Mouse (Mus musculus) MEL (cell line): ENCODE results near the gene Smyd3. TPM values are rescaled to one million over a fixed set of nuclear protein-coding genes. Genes with fewer than 3 reads are reported as not detected.

Source experiments
- DNase-seq: peaks from one replicate; pipeline ENCODE4 v3.0.0; 2011; ENCODE audit warnings: low read depth, low spot score
- H3K27ac ChIP-seq: 2 replicates; pipeline ENCODE4 v1.5.1; 2012; ENCODE audit warnings: low read depth, mild to moderate bottlenecking, control low read depth, low read length, moderate library complexity; ENCODE audit not compliant: control insufficient read depth
- H3K27me3 ChIP-seq, 2 experiments: fragments of 150-350 bp in 1 of 2; sonication (generic) in 1 of 2; 2 replicates each; pipeline ENCODE4 v1.6.1; 2012; ENCODE audit warnings: low read length in 2 of 2, mild to moderate bottlenecking in 2 of 2, improper control_type of control experiment in 1 of 2, moderate library complexity in 1 of 2; ENCODE audit not compliant: insufficient read depth in 2 of 2, control insufficient read depth in 1 of 2
- H3K36me3 ChIP-seq, 2 experiments: 2 replicates each; pipeline ENCODE4 v1.6.1; 2012 to 2014; ENCODE audit warnings: low read length in 2 of 2, improper control_type of control experiment in 1 of 2, inconsistent platforms in 1 of 2, mild to moderate bottlenecking in 1 of 2; ENCODE audit not compliant: insufficient read depth in 2 of 2, control insufficient read depth in 1 of 2
- H3K4me1 ChIP-seq, 2 experiments: fragments of 150-350 bp in 1 of 2; sonication (generic) in 1 of 2; 2 replicates each; pipeline ENCODE4 v1.6.1; 2012; ENCODE audit warnings: low read length in 2 of 2, improper control_type of control experiment in 1 of 2, mild to moderate bottlenecking in 1 of 2; ENCODE audit not compliant: insufficient read depth in 2 of 2, control insufficient read depth in 1 of 2
- H3K4me3 ChIP-seq, 2 experiments: fragments of 150-350 bp in 1 of 2; sonication (generic) in 1 of 2; 2 replicates each; pipeline ENCODE4 v1.5.1; 2012; ENCODE audit warnings: low read depth in 2 of 2, low read length in 2 of 2, mild to moderate bottlenecking in 2 of 2, moderate library complexity in 2 of 2, control low read depth in 1 of 2, improper control_type of control experiment in 1 of 2; ENCODE audit not compliant: control insufficient read depth in 1 of 2, insufficient read depth in 1 of 2
- H3K79me2 ChIP-seq: 2 replicates; pipeline ENCODE4 v1.6.1; 2012; ENCODE audit warnings: mild to moderate bottlenecking, low read length, moderate library complexity; ENCODE audit not compliant: control insufficient read depth, poor library complexity, insufficient read depth
- H3K9ac ChIP-seq: 2 replicates; pipeline ENCODE4 v1.6.1; 2012; ENCODE audit warnings: low read depth, mild to moderate bottlenecking, control low read depth, low read length, moderate library complexity; ENCODE audit not compliant: control insufficient read depth, poor library complexity, severe bottlenecking
- H3K9me3 ChIP-seq: fragments of 150-350 bp; sonication (generic); replicated peaks from 2 replicates; pipeline ENCODE4 v1.6.1; 2012; ENCODE audit warnings: mild to moderate bottlenecking, low read length, improper control_type of control experiment, moderate library complexity; ENCODE audit not compliant: insufficient read depth
- BHLHE40 ChIP-seq: IDR thresholded peaks from 2 replicates; pipeline ENCODE4 v1.6.1; 2012; ENCODE audit warnings: low read depth, mild to moderate bottlenecking, inconsistent platforms, low read length, improper control_type of control experiment, borderline replicate concordance
- CHD2 ChIP-seq: IDR thresholded peaks from 2 replicates; pipeline ENCODE4 v1.6.1; 2011; ENCODE audit warnings: low read length, improper control_type of control experiment
- EP300 ChIP-seq, 2 experiments: IDR thresholded peaks; 2 replicates each; pipeline ENCODE4 v1.6.1; 2011; ENCODE audit warnings: improper control_type of control experiment in 2 of 2, low read length in 2 of 2, low read depth in 1 of 2, mild to moderate bottlenecking in 1 of 2
- KAT2A ChIP-seq: conservative IDR thresholded peaks from 2 replicates; pipeline ENCODE4 v1.6.1; 2012; ENCODE audit warnings: low read depth, low read length, improper control_type of control experiment, inconsistent platforms
- MAFK ChIP-seq: IDR thresholded peaks from 2 replicates; pipeline ENCODE4 v1.6.1; 2011; ENCODE audit warnings: low read depth, mild to moderate bottlenecking, low read length, improper control_type of control experiment, borderline replicate concordance
- MAX ChIP-seq: IDR thresholded peaks from 2 replicates; pipeline ENCODE4 v1.6.1; 2011; ENCODE audit warnings: low read length, improper control_type of control experiment
- MXI1 ChIP-seq: IDR thresholded peaks from 2 replicates; pipeline ENCODE4 v1.6.1; 2011; ENCODE audit warnings: mild to moderate bottlenecking, low read depth, low read length, improper control_type of control experiment
- NELFE ChIP-seq: IDR thresholded peaks from 2 replicates; pipeline ENCODE4 v1.6.1; 2011; ENCODE audit warnings: low read depth, low read length, improper control_type of control experiment
- UBTF ChIP-seq: IDR thresholded peaks from 2 replicates; pipeline ENCODE4 v1.6.1; 2012; ENCODE audit warnings: low read depth, mild to moderate bottlenecking, inconsistent platforms, low read length, improper control_type of control experiment, moderate library complexity, borderline replicate concordance; ENCODE audit not compliant: insufficient read depth
- USF1 ChIP-seq: IDR thresholded peaks from 2 replicates; pipeline ENCODE4 v1.6.1; 2014; ENCODE audit warnings: low read depth, mild to moderate bottlenecking, inconsistent platforms, low read length, improper control_type of control experiment, moderate library complexity
- ZC3H11A ChIP-seq: IDR thresholded peaks from 2 replicates; pipeline ENCODE4 v1.6.1; 2012; ENCODE audit warnings: low read depth, mild to moderate bottlenecking, inconsistent platforms, low read length, improper control_type of control experiment
- polyA plus RNA-seq, 2 experiments: library from polyadenylated mRNA; stranded (reverse) in 1 of 2; unstranded in 1 of 2; fragments of >175 nt in 1 of 2; fragments of >200 nt in 1 of 2; gene quantifications; 2 replicates each; pipeline versions ENCODE4 v1.2.1 to v1.2.4; 2012; ENCODE audit warnings: low replicate concordance in 2 of 2, low read depth in 1 of 2; ENCODE audit not compliant: insufficient read length in 2 of 2, insufficient read depth in 1 of 2, missing spikeins in 1 of 2
- total RNA-seq: library from RNA; depleted of rRNA; stranded (reverse); fragments of 300-350 nt; gene quantifications from 2 replicates; pipeline ENCODE4 v1.2.3, GENCODE M21; 2012

The Smyd3 gene
- total and polyA plus RNA-seq, 3 experiments, result 13.3 to 18.2 TPM; not detected in 1

DNA sequence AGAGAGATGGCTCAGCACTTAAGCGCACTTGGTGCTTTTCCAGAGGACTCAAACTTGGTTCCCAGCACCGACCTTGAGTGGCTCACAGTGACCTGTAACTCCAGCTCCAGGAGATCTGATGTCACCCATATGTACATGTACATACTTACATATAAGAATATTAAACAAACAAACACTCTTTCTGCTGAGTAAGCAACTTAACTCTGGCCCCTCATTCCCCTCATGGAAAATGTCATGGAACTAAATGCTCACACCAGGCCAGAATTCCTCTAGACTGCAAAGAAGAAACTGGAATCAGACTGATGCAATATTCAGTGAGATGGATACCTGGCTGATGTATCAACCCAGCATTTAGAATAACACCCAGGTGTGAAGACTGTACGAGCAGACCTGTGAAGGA lies 21.2 kb upstream of the Smyd3 start:
- H3K9me3 ChIP-seq, result no peaks in the 10 kb centered on the region
- TF ChIP-seq MAFK, result 0 out of 2 replicates have a peak, but pooled peaks have one; percentile 57
- TF ChIP-seq UBTF, result no peak
- DNase-seq, result no peak
- peaks cover 7 to 11% of the 10 kb centered on the region in 2 experiments for H3K36me3 ChIP-seq
- H3K79me2 ChIP-seq, result peaks cover 11% of the 10 kb centered on the region
- H3K27ac ChIP-seq, result no peak overlapping the region
- H3K4me1 ChIP-seq, result peaks cover 3 to 5% of the 10 kb centered on the region in 2 experiments; a peak in 2 of 4 replicates
- H3K27me3 ChIP-seq, result no peaks in the 10 kb centered on the region
- no peak overlapping the region for H3K4me3 ChIP-seq
- no peak overlapping the region for H3K9ac ChIP-seq

DNA sequence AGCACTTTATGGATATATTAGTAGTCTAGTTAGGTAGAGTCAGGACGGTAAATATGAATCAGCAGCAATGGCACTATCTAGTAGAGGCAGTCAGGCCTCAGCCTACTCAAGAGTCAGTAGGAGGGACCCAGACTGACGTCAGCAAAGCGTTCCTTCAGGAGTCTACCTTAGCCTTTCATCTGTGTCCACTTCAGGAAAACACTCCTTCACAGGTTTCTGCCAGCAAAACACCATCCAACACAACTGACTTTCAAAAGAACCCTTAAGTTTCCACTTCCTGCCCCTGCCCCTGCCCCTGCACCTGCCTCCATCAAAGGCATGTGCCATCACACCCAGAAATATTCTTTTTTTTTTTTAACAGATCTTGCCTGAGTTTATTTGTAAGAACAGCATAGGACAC lies 2.1 kb upstream of the Smyd3 start:
- H3K4me1 ChIP-seq, result no peaks in the 10 kb centered on the region
- no peaks in the 10 kb centered on the region for H3K27me3 ChIP-seq
- no peak overlapping the region for H3K9ac ChIP-seq
- H3K4me3 ChIP-seq, result no peak overlapping the region
- no peak overlapping the region for H3K27ac ChIP-seq
- TF ChIP-seq BHLHE40 (no peak), KAT2A (no peak), NELFE (no peak), CHD2 (no peak), MAX (no peak), USF1 (no peak), MXI1 (no peak)
- no peaks in the 10 kb centered on the region for H3K9me3 ChIP-seq
- peaks cover 0 to 3% of the 10 kb centered on the region in 2 experiments; a peak in 2 of 4 replicates for H3K36me3 ChIP-seq
- H3K79me2 ChIP-seq, result peaks cover 12% of the 10 kb centered on the region
- no peak for DNase-seq

DNA sequence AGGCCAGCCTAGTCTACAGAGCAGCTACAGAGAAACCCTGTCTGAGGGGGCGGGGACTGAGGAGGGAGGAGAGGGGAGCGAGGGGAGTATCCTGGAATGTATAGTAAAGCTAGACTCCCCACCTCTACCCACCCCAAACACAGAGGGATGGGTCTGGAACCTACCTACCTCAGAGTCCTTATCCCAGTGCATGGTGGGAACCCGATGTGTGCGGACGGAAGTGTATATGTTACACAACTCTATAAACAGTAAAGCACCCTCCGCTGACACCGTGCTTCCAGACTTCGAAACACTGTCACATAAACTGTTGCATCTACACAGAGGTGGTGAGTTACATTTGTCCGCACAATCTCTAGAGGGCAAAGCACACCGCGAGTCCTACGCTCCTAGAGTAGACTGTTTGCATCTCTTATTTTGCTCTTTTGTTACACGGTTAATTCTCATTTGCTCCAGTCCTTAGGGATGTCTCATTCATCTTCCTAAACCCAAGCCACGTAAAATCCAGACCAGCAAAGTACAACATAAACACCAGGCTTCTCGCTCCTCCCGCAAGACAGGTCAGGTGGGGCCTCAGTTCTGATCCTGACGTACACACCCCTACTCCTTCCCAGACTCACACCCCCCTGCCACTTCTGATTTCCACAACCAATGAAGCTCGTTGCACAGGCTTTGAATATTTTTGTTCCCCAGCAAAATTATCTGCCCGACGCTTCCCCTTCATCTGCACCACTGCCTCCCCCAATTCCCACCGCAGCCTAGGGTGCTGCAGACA lies 714 bp downstream of the Smyd3 start:
- Histone ChIP-seq H3K9ac (peak overlapping the region; percentile 78), H3K9me3 (no peaks in the 10 kb centered on the region), H3K4me1 (no peaks in the 10 kb centered on the region), H3K79me2 (peaks cover 12% of the 10 kb centered on the region), H3K27me3 (no peaks in the 10 kb centered on the region), H3K4me3 (peak overlapping the region; percentile 87 to 88), H3K36me3 (peaks cover 0 to 3% of the 10 kb centered on the region in 2 experiments; a peak in 2 of 4 replicates), H3K27ac (peak overlapping the region; percentile 55)
- peak; percentile 78 for DNase-seq
- TF ChIP-seq EP300 (IDR thresholded peaks at IDR 0.05; ENCODE audit: low read depth in 1 of 2, low read length in 2 of 2) (0 out of 4 replicates have a peak, but pooled peaks of 1 of the 2 experiments have one; percentile 20), MAX (peak; percentile 52; the same call in 1 of the 2 replicates), ZC3H11A (no peak)
